Mouse (Mus musculus): ENCODE results near the gene Eif3f. TPM values are rescaled to one million over a fixed set of nuclear protein-coding genes. Genes with fewer than 3 reads are reported as not detected.

Gene Eif3f
- total and polyA plus RNA-seq, 3 experiments: 86.9 to 172 (median 119) TPM

GRCm38 (mm10) chr7:108991207-108991606 lies 57.0 kb downstream of the Eif3f start:
- Histone ChIP-seq H3K4me1 (ENCODE audit: control insufficient read depth in 1 of 2, insufficient read depth in 2 of 2) (no peaks in the 10 kb centered on the region), H3K9ac (ENCODE audit: insufficient read depth, low read depth) (no peak overlapping the region), H3K36me3 (replicated peaks in 1 of 2; ENCODE audit: control insufficient read depth in 1 of 2, insufficient read depth in 1 of 2, low read length in 1 of 2) (no peaks in the 10 kb centered on the region), H3K79me2 (replicated peaks; ENCODE audit: control insufficient read depth, extremely low read depth, insufficient read depth, poor library complexity, severe bottlenecking) (no peaks in the 10 kb centered on the region), H3K4me2 (ENCODE audit: insufficient read depth, low read depth, poor library complexity, severe bottlenecking) (no peak overlapping the region), H3K9me3 (replicated peaks; ENCODE audit: low read length) (no peaks in the 10 kb centered on the region), H3K4me3 (replicated peaks in 1 of 3; ENCODE audit: low read depth in 2 of 3, low read length in 2 of 3, poor library complexity in 1 of 3) (no peak overlapping the region), H3K27ac (ENCODE audit: insufficient read depth, low read depth) (no peak overlapping the region), H3K27me3 (replicated peaks) (peaks cover 37% of the 10 kb centered on the region)
- in situ Hi-C loops (cut with MboI; ENCODE audit: low pct_ligation_motif_present, low pct_unique_long_range_greater_than_20kb, low sequenced_read_pairs) (no loop called here), dilution Hi-C loops (cut with MboI; ENCODE audit: extremely low pct_ligation_motif_present, extremely low pct_unique_long_range_greater_than_20kb, low sequenced_read_pairs) (no loop called here)
- TF ChIP-seq MXI1 (IDR thresholded peaks at IDR 0.05; ENCODE audit: low read depth, low read length) (no peak), ZKSCAN1 (IDR thresholded peaks at IDR 0.05; ENCODE audit: borderline replicate concordance, low read depth, low read length) (no peak), E2F4 (IDR thresholded peaks at IDR 0.05; ENCODE audit: insufficient replicate concordance, low read depth, low read length) (no peak), IRF4 (IDR thresholded peaks at IDR 0.05; ENCODE audit: low read depth, low read length) (no peak), TBP (conservative IDR thresholded peaks at IDR 0.05; ENCODE audit: low read depth, low read length) (no peak), CHD2 (IDR thresholded peaks at IDR 0.05; ENCODE audit: low read length) (no peak), PAX5 (IDR thresholded peaks at IDR 0.05; ENCODE audit: low read length) (no peak), JUN (IDR thresholded peaks at IDR 0.05; ENCODE audit: insufficient read depth, low read depth, low read length) (no peak), USF2 (conservative IDR thresholded peaks at IDR 0.05; ENCODE audit: low read depth, low read length) (no peak), GABPA (IDR thresholded peaks at IDR 0.05; ENCODE audit: insufficient replicate concordance, low read depth, low read length) (no peak), BHLHE40 (IDR thresholded peaks at IDR 0.05; ENCODE audit: low read depth, low read length) (no peak), ZNF384 (IDR thresholded peaks at IDR 0.05; ENCODE audit: low read depth, low read length) (no peak), EP300 (IDR thresholded peaks at IDR 0.05; ENCODE audit: low read length) (no peak), RAD21 (IDR thresholded peaks at IDR 0.05; ENCODE audit: low read depth, low read length) (no peak), MEF2A (IDR thresholded peaks at IDR 0.05; ENCODE audit: borderline replicate concordance, low read depth, low read length) (no peak), RCOR1 (conservative IDR thresholded peaks at IDR 0.05; ENCODE audit: low read depth, low read length) (no peak), CTCF (conservative IDR thresholded peaks at IDR 0.05 in 1 of 2, IDR thresholded peaks at IDR 0.05 in 1 of 2; ENCODE audit: low read depth in 2 of 2, low read length in 2 of 2) (no peak), NRF1 (IDR thresholded peaks at IDR 0.05; ENCODE audit: low read depth, low read length) (no peak), SMC3 (IDR thresholded peaks at IDR 0.05; ENCODE audit: low read depth, low read length) (no peak), CHD1 (IDR thresholded peaks at IDR 0.05; ENCODE audit: low read depth, low read length) (no peak)
- DNase-seq (ENCODE audit: extremely low read depth): no peak

Other genes starting within 250 kb of the Eif3f start
- not detected in 2 replicates for gene Olfr512, start 221.1 kb upstream of the Eif3f start, total RNA-seq (2012; rRNA removed)
- not detected in 2 replicates for gene Olfr512, start 221.1 kb upstream of the Eif3f start, total RNA-seq (2014; rRNA removed)
- gene Olfr512, start 221.1 kb upstream of the Eif3f start, polyA plus RNA-seq (2012; ENCODE audit: insufficient read length, low read depth): not detected in 2 replicates
- gene Olfr513, start 183.4 kb upstream of the Eif3f start, total RNA-seq (2012; rRNA removed): not detected in 2 replicates
- gene Olfr513, start 183.4 kb upstream of the Eif3f start, total RNA-seq (2014; rRNA removed): not detected in 2 replicates
- gene Olfr513, start 183.4 kb upstream of the Eif3f start, polyA plus RNA-seq (2012; ENCODE audit: insufficient read length, low read depth): not detected in 2 replicates
- not detected in 2 replicates for gene Olfr514, start 108.4 kb upstream of the Eif3f start, total RNA-seq (2012; rRNA removed)
- not detected in 2 replicates for gene Olfr514, start 108.4 kb upstream of the Eif3f start, total RNA-seq (2014; rRNA removed)
- gene Olfr514, start 108.4 kb upstream of the Eif3f start, polyA plus RNA-seq (2012; ENCODE audit: insufficient read length, low read depth): not detected in 2 replicates
- not detected in 2 replicates for gene Olfr516, start 83.9 kb upstream of the Eif3f start, total RNA-seq (2012; rRNA removed)
- not detected in 2 replicates for gene Olfr516, start 83.9 kb upstream of the Eif3f start, total RNA-seq (2014; rRNA removed)
- not detected in 2 replicates for gene Olfr516, start 83.9 kb upstream of the Eif3f start, polyA plus RNA-seq (2012; ENCODE audit: insufficient read length, low read depth)
- not detected in 2 replicates for gene Olfr517, start 62.0 kb upstream of the Eif3f start, total RNA-seq (2012; rRNA removed)
- gene Olfr517, start 62.0 kb upstream of the Eif3f start, total RNA-seq (2014; rRNA removed): not detected in 2 replicates
- not detected in 2 replicates for gene Olfr517, start 62.0 kb upstream of the Eif3f start, polyA plus RNA-seq (2012; ENCODE audit: insufficient read length, low read depth)
- gene Olfr518, start 49.4 kb upstream of the Eif3f start, total RNA-seq (2012; rRNA removed): not detected in 2 replicates
- gene Olfr518, start 49.4 kb upstream of the Eif3f start, total RNA-seq (2014; rRNA removed): not detected in 2 replicates
- gene Olfr518, start 49.4 kb upstream of the Eif3f start, polyA plus RNA-seq (2012; ENCODE audit: insufficient read length, low read depth): not detected in 2 replicates
- not detected in 2 replicates for gene Olfr519, start 40.0 kb upstream of the Eif3f start, total RNA-seq (2012; rRNA removed)
- not detected in 2 replicates for gene Olfr519, start 40.0 kb upstream of the Eif3f start, total RNA-seq (2014; rRNA removed)
- not detected in 2 replicates for gene Olfr519, start 40.0 kb upstream of the Eif3f start, polyA plus RNA-seq (2012; ENCODE audit: insufficient read length, low read depth)
- gene Nlrp10, start 4.2 kb upstream of the Eif3f start, total RNA-seq (2012; rRNA removed): 0.13 TPM in 2 replicates
- 0.12 TPM in 2 replicates for gene Nlrp10, start 4.2 kb upstream of the Eif3f start, total RNA-seq (2014; rRNA removed)
- 0.10 and 0.11 TPM in 2 replicates for gene Nlrp10, start 4.2 kb upstream of the Eif3f start, polyA plus RNA-seq (2012; ENCODE audit: insufficient read length, low read depth)
- gene Tub, start 15.9 kb downstream of the Eif3f start, total RNA-seq (2012; rRNA removed): 0.13 TPM in 1 of 2 replicates, not detected in the other
- not detected in 2 replicates for gene Tub, start 15.9 kb downstream of the Eif3f start, total RNA-seq (2014; rRNA removed)
- not detected in 2 replicates for gene Tub, start 15.9 kb downstream of the Eif3f start, polyA plus RNA-seq (2012; ENCODE audit: insufficient read length, low read depth)
- gene Ric3, start 148.9 kb downstream of the Eif3f start, total RNA-seq (2012; rRNA removed): 0.13 TPM in 1 of 2 replicates, not detected in the other
- gene Ric3, start 148.9 kb downstream of the Eif3f start, total RNA-seq (2014; rRNA removed): not detected in 2 replicates
- gene Ric3, start 148.9 kb downstream of the Eif3f start, polyA plus RNA-seq (2012; ENCODE audit: insufficient read length, low read depth): not detected in 2 replicates
- 0.25 and 0.30 TPM in 2 replicates for gene Lmo1, start 240.8 kb downstream of the Eif3f start, total RNA-seq (2012; rRNA removed)
- not detected in 2 replicates for gene Lmo1, start 240.8 kb downstream of the Eif3f start, total RNA-seq (2014; rRNA removed)
- gene Lmo1, start 240.8 kb downstream of the Eif3f start, polyA plus RNA-seq (2012; ENCODE audit: insufficient read length, low read depth): not detected in 2 replicates